Mouse (Mus musculus): ENCODE results near the gene Hivep3. TPM values are rescaled to one million over a fixed set of nuclear protein-coding genes. Genes with fewer than 3 reads are reported as not detected.

The Hivep3 gene
- 6.4 TPM for polyA plus RNA-seq (2014; fragmentation: Illumina TruSeq; extraction: RNeasy Lipid Tissue Mini Kit (QIAGEN cat#74804); ENCODE audit: low read depth, low replicate concordance)

GRCm38 (mm10) chr4:119733184-119733880, at the start of gene Hivep3:
Gene Hivep3 (plus strand): TSS chr4:119733784.

GRCm38 (mm10) chr4:120064696-120065095, 331.1 kb downstream of the Hivep3 start, which contains the start of gene AL607142.1:
Gene AL607142.1 (plus strand): TSS chr4:120064996.

GRCm38 (mm10) chr4:120161166-120161949, 427.8 kb downstream of the Hivep3 start, which contains the start of gene Edn2:
Gene Edn2 (plus strand): TSS chr4:120161206.

Other genes with a start within 250 kb of the Hivep3 start
- 1.2 TPM for gene Rimkla, start 241.2 kb upstream of the Hivep3 start, polyA plus RNA-seq (2014; fragmentation: Illumina TruSeq; extraction: RNeasy Lipid Tissue Mini Kit (QIAGEN cat#74804); ENCODE audit: low read depth, low replicate concordance)
- 19.0 TPM for gene Foxj3, start 196.8 kb upstream of the Hivep3 start, polyA plus RNA-seq (2014; fragmentation: Illumina TruSeq; extraction: RNeasy Lipid Tissue Mini Kit (QIAGEN cat#74804); ENCODE audit: low read depth, low replicate concordance)
- 5.9 TPM for gene Frg2f1, start 194.3 kb upstream of the Hivep3 start, polyA plus RNA-seq (2014; fragmentation: Illumina TruSeq; extraction: RNeasy Lipid Tissue Mini Kit (QIAGEN cat#74804); ENCODE audit: low read depth, low replicate concordance)
- not detected for gene Guca2a, start 96.1 kb upstream of the Hivep3 start, polyA plus RNA-seq (2014; fragmentation: Illumina TruSeq; extraction: RNeasy Lipid Tissue Mini Kit (QIAGEN cat#74804); ENCODE audit: low read depth, low replicate concordance)
- not detected for gene Guca2b, start 74.8 kb upstream of the Hivep3 start, polyA plus RNA-seq (2014; fragmentation: Illumina TruSeq; extraction: RNeasy Lipid Tissue Mini Kit (QIAGEN cat#74804); ENCODE audit: low read depth, low replicate concordance)

Measured in heart, adult 10 weeks (tissue).